Mouse (Mus musculus) CH12.LX (cell line): ENCODE data around the gene Eps15.

Experiments
- CHD2 ChIP-seq: IDR thresholded peaks from 2 replicates; pipeline ENCODE4 v1.6.1; 2011; ENCODE audit warnings: low read length, improper control_type of control experiment
- CTCF ChIP-seq, 2 experiments: IDR thresholded peaks in 1 of 2; conservative IDR thresholded peaks in 1 of 2; 2 replicates each; pipeline ENCODE4 v1.5.1; 2011 to 2012; ENCODE audit warnings: low read depth in 2 of 2, low read length in 2 of 2, improper control_type of control experiment in 1 of 2, inconsistent platforms in 1 of 2, mild to moderate bottlenecking in 1 of 2, moderate library complexity in 1 of 2
- EP300 ChIP-seq: IDR thresholded peaks from 2 replicates; pipeline ENCODE4 v1.6.1; 2011; ENCODE audit warnings: low read length, improper control_type of control experiment
- KAT2A ChIP-seq: IDR thresholded peaks from 2 replicates; pipeline ENCODE4 v1.6.1; 2012; ENCODE audit warnings: low read length, improper control_type of control experiment, inconsistent platforms; ENCODE audit not compliant: insufficient replicate concordance
- NELFE ChIP-seq: IDR thresholded peaks from 2 replicates; pipeline ENCODE4 v1.6.1; 2011; ENCODE audit warnings: low read depth, low read length, improper control_type of control experiment
- NRF1 ChIP-seq: IDR thresholded peaks from 2 replicates; pipeline ENCODE4 v1.6.1; 2014; ENCODE audit warnings: low read depth, mild to moderate bottlenecking, inconsistent platforms, low read length, improper control_type of control experiment, moderate library complexity
- POLR2AphosphoS2 ChIP-seq: IDR thresholded peaks from 2 replicates; pipeline ENCODE4 v1.6.1; 2011; ENCODE audit warnings: low read depth, low read length, improper control_type of control experiment
- ZC3H11A ChIP-seq: IDR thresholded peaks from 2 replicates; pipeline ENCODE4 v1.6.1; 2012; ENCODE audit warnings: low read depth, mild to moderate bottlenecking, inconsistent platforms, low read length, improper control_type of control experiment

DNA sequence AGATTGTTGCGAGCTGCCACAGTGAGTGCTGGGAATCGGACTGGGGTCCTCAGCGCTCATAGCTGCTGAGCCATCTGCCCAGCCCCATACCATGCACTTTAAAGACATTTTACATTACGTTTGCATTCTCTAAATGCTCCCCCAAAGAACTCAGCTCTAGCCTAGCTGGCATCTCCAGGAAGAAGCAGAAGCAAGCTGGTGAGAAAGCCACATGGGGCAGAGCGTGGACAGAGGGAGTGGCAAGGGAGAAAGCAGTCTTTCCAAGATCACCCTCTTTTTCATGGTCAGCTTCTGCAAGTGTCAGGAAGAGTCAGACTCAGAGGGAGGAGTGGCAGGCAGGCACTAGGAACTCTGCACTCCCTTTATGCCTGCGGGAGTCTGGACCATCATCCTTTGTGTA, 23.3 kb upstream of the Eps15 start:
- TF ChIP-seq CTCF (conservative IDR thresholded peaks at IDR 0.05 in 1 of 2, IDR thresholded peaks at IDR 0.05 in 1 of 2; ENCODE audit: low read depth in 2 of 2, low read length in 2 of 2) (no peak), CHD2 (no peak), EP300 (no peak), NRF1 (no peak), KAT2A (no peak), ZC3H11A (no peak), POLR2AphosphoS2 (no peak), NELFE (no peak)
